Mouse (Mus musculus): ENCODE results near the gene Ftl1.

Ftl1 gene

DNA sequence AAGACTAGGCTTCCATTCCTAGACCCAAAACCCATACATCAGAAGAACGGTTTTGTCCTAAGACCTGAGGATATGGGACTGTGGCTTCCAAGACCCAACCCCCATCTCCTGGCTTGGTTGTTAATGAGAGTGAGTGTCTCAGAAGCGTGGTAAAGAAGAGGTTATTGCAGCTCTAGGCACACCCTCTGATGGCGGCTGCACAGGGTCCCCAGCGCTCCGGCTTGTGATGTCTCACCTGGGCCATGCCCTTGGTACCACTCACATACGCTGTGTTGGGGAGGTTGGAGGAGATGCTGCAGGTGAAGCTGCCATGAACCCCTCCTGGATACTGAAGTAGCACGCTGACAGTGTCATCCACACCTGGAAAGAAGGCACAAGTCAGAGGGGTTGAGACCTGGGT, 19.1 kb upstream of the Ftl1 start:
- in situ Hi-C loops (cut with MboI; ENCODE audit: unreplicated experiment in 2 of 2) = loop anchor here (5.0 kb wide), 3 partner anchors 39 to 84 kb away; partner anchors contain the start of genes Plekha4 (in 1 of the 2) and Ppp1r15a (in 1 of the 2)

DNA sequence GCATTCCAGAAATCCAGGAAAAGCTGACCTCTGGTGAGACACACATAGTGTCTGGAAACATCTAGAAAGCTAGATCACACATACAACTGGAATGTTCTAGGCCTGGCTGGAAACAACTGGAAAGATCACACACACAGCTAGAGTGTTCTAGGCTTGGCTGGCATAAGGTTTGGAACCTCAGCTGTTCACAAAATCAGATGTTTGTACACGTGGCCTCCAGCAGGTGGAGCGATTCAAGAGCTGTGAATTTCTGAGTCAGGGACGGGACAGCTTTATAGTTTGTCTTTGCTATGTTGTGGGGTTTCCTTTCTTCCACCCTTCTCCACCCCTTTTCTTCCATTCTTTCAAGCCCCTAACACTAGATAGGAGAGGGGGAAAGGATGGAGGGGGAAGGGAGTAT, 17.3 kb upstream of the Ftl1 start:
- in situ Hi-C loops (cut with MboI; ENCODE audit: unreplicated experiment in 2 of 2) = loop anchor here (5.0 kb wide), 3 partner anchors 40 to 85 kb away; partner anchors contain the start of genes Plekha4 (in 1 of the 2) and Ppp1r15a (in 1 of the 2)

DNA sequence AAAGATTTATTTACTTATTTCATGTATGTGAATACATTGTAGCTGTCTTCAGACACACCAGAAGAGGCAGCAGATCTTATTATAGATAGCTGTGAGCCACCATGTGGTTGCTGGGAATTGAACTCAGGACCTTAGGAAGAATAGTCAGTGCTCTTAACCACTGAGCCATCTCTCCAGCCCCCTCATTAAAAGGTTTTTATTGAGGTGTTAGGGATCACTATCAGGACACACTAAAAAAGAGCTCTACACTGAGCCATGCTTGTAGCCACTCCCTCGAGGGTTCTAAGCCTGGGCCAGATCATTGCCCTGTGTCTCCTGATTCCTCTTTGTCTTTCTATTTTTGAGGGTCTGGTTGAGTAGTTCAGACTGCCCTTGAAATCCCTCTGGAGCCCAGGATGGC, 16.8 kb upstream of the Ftl1 start:
- in situ Hi-C loops (cut with MboI; ENCODE audit: unreplicated experiment in 2 of 2) = loop anchor here (5.0 kb wide), 3 partner anchors 41 to 86 kb away; partner anchors contain the start of genes Plekha4 (in 1 of the 2) and Ppp1r15a (in 1 of the 2)

DNA sequence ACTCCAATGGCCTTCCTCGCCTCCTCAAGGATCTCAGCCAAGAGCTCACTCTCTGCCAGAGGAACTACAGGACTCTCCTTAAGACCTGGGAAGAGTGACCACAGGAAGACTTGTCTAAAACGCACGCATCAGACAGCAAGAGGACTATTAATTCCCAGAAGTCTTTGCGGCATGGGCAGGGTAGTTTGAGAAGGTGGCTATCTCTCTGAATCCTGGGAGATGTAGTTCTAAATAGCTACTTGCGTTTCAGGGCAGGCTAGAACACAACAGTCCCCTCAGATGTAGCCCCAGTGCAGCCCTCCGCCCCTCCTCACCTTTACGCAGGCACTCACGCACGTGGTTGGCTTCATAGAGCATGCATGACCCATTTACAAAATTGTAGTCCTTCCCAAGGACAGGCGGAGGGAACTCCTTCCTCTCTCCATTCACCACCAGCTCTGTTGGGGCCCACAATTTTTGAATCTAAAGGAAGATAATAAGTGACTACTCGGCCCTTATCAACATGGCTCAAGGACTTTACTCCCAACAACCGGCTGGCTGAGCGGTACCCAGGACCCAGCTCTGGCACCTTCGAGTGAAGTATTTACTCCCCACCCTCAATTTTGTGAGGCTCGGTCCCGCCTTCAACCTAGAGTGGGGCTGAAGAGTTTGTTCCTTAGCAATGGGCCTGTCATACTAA, 15.7 kb upstream of the Ftl1 start:
- in situ Hi-C loops (cut with MboI; ENCODE audit: unreplicated experiment in 2 of 2) = loop anchor here (5.0 kb wide), 3 partner anchors 42 to 87 kb away; partner anchors contain the start of genes Plekha4 (in 1 of the 2) and Ppp1r15a (in 1 of the 2)

DNA sequence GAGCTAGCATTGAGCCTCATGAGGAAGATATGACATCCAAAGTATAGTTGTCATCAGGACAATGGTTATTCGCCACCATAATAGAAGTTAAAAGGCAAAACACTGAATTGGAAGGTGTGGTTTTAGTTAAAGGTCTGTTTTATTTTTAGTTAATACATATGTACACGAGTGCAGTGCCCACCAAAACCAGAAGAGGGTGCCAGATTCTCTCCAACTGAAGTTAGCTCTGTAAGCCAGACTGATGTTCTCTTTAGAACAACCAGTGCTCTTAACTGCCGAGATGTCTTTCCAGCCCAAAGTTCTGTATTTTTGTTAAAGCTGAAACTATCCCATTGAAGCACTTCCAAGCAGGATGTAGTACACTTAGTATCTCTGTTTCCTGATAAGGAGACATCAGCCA, 11.2 kb upstream of the Ftl1 start:
- in situ Hi-C loops (cut with MboI; ENCODE audit: unreplicated experiment in 2 of 2) = loop anchor here in 1 of 2 experiments (25.0 kb wide), 1 partner anchor 216 kb away; the partner anchor contains the start of genes Car11, Ntn5 and Sec1

DNA sequence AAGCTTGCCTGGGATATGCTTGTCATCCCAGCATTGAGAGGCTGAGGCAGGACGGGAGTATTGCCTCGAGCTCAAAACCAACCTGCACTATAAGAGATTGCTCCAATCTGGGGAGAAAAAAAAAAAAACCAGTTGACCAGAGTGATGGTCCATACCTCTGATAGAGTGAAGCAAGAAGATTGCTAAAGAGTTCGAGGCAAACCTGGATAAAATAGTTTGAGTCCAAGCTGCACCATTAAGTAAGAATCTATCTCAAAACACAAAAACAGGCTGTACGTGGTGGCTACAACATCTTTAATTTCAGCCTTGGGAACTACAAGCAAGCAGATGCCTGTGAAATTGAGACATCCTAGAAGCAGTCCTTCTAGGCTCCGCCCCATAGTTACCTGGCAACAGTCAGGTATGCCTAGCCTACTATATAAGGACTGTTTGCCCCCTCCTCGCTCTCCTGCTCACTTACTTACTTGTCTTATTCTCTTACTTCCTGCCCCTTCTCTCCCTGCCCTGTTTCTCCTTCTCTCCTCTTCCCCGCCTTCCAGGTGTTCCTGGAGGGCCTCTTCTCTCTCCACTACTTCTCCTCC, 7.5 kb upstream of the Ftl1 start:
- in situ Hi-C loops (cut with MboI; ENCODE audit: unreplicated experiment in 2 of 2) = loop anchor here in 1 of 2 experiments (25.0 kb wide), 1 partner anchor 220 kb away; the partner anchor contains the start of genes Car11, Ntn5 and Sec1

DNA sequence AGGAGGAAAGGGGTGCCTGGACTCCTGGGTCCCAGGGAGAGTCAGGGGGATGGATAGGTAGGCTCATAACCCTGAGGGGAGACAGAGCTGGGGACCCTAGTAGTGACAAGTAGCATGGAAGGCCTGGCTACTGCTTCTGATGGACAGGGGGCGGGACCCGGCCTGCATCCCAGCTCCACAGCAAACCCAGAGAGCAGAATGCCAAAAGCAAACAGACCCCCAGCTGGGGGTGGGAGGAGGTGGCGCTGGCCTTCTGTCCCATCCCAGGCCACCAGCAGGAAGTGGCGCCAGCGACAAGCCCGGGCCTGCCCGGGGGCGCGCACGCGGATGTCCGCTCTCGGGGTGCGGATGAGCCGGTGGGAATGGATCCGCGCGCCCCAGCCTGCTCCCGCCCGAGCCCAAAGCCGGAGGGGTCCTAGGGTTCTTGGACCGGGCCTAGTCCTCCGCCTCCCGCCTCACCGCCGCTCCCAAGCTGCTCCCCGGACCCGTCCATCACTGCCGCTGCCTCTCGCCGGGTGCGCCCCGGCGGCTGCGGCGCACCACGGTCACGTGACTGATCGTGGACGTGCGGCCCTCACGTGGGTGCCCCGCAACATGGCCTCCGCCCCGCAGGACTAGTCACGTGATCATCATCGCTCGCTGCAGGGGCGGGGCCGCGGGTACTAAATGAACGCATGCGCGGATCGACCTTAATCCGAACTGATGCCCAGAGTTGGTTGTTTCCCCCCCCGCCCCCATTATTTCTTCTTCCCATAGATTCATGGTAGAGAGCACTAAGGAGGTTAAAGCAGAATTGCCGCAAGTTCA, 6.8 kb upstream of the Ftl1 start, which contains the start of gene Bax:
Gene Bax, minus strand, starts transcription at position 616 of the 807 bp plus-strand sequence.
- in situ Hi-C loops (cut with MboI; ENCODE audit: unreplicated experiment in 2 of 2) = loop anchor here in 1 of 2 experiments (25.0 kb wide), 1 partner anchor 221 kb away; the partner anchor contains the start of genes Car11, Ntn5 and Sec1

DNA sequence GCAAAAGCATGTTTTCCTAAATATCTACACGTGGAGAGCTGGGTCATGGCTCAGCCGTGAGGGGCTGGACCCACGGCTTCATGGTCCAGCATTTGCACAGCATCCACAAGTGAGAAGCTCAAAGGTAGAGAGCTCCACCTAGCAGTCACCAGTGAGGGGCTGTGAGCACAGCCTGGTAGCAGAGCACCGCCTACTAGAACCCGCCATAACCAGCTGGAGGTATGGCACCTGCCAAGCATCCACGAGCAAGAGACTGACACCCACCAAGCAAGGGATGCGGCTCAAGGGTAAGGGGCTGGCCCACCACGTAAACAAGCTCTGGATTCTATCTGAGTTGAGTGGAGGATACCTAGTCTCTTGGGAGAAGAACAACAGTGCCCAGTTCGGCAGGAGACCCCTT, 5.9 kb upstream of the Ftl1 start:
- in situ Hi-C loops (cut with MboI; ENCODE audit: unreplicated experiment in 2 of 2) = loop anchor here in 1 of 2 experiments (25.0 kb wide), 1 partner anchor 222 kb away; the partner anchor contains the start of genes Car11, Ntn5 and Sec1

DNA sequence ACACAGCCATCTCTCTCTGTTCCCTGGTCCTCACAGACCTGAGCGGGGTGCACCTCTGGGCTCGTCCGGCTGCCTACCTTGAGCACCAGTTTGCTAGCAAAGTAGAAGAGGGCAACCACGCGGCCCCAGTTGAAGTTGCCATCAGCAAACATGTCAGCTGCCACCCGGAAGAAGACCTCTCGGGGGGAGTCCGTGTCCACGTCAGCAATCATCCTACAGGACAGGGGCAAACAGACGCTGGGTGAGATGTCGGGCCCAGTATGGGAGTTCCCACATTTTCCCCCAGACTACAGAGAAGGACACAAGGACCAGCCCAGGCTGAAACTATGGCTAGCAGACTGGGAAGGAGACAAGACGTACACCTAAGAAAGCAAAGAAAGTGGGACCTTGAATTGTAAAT, 5.4 kb upstream of the Ftl1 start:
- in situ Hi-C loops (cut with MboI; ENCODE audit: unreplicated experiment in 2 of 2) = loop anchor here in 1 of 2 experiments (25.0 kb wide), 1 partner anchor 222 kb away; the partner anchor contains the start of genes Car11, Ntn5 and Sec1

DNA sequence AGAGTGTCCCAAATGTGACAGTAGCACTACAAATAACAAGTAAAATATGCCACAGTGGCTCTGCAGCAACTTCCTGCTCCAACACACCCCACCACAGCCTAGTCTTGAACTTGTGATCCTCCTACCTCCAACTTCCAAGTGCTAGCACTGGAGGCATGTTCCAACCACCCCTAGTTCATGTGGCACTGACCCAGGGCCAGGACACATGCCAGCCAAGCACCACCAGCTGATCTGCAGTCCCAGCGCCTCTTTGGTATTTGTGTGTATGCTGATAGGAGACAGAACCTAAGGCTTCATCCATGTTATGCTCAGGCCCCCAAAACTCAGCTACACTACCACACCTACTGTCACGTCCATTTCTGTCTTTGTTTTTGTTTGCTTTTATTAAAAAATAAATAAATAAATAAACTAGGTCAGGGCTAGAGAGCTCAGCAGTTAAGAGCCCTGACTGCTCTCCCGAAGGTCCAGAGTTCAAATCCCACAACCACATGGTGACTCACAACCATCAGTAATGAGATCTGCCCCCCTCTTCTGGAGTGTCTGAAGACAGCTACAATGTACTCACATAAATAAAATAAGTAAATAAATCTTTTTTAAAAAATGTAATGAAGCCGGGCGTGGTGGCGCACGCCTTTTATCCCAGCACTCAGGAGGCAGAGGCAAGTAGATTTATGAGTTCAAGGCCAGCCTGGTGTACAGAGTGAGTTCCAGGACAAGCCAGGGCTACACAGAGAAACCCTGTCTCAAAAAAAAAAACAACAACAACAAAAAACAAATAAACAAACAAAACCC, 4.5 kb upstream of the Ftl1 start:
- in situ Hi-C loops (cut with MboI; ENCODE audit: unreplicated experiment in 2 of 2) = loop anchor here in 1 of 2 experiments (25.0 kb wide), 1 partner anchor 223 kb away; the partner anchor contains the start of genes Car11, Ntn5 and Sec1

DNA sequence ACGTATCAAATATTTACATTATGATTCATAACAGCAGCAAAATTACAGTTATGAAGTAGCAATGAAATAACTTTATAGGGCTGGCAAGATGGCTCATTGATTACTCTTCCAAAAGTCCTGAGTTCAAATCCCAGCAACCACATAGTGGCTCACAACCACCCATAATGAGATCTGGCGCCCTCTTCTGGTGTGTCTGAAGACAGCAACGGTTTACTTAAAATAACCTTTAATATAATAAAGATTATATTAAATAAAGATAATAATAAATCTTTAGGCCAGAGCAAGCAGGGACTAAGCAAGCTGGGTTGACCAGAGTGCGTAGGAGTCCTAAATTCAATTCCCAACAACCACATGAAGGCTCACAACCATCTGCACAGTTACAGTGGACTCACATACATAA, 3.2 kb upstream of the Ftl1 start:
- in situ Hi-C loops (cut with MboI; ENCODE audit: unreplicated experiment in 2 of 2) = loop anchor here in 1 of 2 experiments (25.0 kb wide), 1 partner anchor 224 kb away; the partner anchor contains the start of genes Car11, Ntn5 and Sec1

DNA sequence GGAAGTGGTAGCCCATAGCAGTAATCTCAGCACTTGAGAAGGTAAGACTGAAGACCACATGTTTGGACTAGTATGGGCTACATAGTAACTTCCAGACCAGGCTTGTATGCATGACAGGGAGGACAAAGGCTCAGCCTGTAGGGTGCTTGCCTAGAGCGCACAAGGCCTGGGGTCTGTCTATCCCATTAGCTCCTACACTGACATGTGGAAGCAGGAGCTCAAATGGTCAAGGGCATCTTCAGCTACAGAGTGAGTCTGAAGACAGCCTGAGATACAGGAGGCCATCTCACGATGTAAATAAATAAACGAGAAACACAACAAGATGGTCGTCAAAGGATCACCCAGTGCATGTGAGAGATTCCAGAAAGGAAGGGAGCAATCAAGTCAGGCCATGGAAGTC, 2.6 kb upstream of the Ftl1 start:
- in situ Hi-C loops (cut with MboI; ENCODE audit: unreplicated experiment in 2 of 2) = loop anchor here in 1 of 2 experiments (25.0 kb wide), 1 partner anchor 225 kb away; the partner anchor contains the start of genes Car11, Ntn5 and Sec1

DNA sequence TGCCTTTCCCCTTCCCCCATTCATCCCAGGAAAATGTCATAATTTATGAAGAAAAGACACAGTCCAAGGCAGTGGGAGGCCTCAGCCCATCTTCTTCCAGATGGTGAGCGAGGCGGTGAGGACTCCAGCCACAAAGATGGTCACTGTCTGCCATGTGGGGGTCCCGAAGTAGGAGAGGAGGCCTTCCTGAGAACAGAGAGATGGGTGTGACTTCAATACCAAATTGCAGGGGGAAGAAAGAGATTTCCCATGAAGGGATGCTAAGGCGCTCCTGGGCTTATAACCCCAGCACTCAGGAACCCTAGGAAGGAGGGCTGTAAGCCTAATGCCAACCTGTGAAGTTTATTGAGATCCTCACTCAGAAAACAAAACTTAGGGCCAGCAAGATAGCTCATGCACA, 2.1 kb upstream of the Ftl1 start:
- in situ Hi-C loops (cut with MboI; ENCODE audit: unreplicated experiment in 2 of 2) = loop anchor here in 1 of 2 experiments (25.0 kb wide), 1 partner anchor 226 kb away; the partner anchor contains the start of genes Car11, Ntn5 and Sec1

DNA sequence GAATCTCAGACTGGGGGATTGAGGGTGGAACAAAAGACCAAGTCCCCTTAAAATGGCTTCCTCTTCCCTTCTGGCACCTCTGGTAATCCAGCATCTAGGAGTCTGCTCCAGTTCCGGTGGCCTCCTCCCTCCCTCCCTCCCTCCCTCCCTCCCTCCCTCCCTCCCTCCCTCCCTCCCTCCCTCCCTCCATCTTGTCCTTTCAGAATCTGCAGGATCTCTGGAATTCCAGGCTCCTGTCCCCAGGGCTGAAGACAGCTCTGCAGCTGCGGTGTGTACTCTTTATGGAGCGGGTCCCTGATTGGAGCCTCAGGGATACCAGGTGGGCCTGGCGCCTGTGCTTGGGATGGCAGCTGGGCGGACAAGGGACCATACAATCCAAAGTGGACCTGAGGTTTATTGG, 1.6 kb upstream of the Ftl1 start:
- in situ Hi-C loops (cut with MboI; ENCODE audit: unreplicated experiment in 2 of 2) = loop anchor here in 1 of 2 experiments (25.0 kb wide), 1 partner anchor 226 kb away; the partner anchor contains the start of genes Car11, Ntn5 and Sec1

DNA sequence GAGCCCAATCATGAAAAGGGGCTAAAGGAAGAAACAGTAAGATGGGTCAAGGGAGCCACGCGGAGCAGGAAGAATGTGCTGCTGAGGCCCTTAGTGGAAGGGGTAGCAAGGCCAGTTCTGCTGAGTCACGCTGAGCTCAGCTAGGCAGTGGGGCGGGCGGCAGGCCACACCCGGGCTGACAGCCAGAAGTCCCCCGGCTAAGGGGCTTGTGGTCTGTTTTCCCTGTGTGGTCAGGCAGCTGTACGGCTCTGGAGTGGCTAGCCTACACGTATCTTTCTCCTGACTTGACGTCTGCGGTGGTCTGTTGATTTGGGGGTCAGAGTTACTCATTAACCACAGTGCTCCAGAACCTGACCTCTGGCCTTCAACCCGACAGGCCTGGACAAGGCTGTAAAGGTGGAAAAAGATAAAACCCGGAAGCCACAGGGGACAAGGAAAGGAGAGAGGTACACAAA, 1.2 kb upstream of the Ftl1 start:
- in situ Hi-C loops (cut with MboI; ENCODE audit: unreplicated experiment in 2 of 2) = loop anchor here in 1 of 2 experiments (25.0 kb wide), 1 partner anchor 226 kb away; the partner anchor contains the start of genes Car11, Ntn5 and Sec1

DNA sequence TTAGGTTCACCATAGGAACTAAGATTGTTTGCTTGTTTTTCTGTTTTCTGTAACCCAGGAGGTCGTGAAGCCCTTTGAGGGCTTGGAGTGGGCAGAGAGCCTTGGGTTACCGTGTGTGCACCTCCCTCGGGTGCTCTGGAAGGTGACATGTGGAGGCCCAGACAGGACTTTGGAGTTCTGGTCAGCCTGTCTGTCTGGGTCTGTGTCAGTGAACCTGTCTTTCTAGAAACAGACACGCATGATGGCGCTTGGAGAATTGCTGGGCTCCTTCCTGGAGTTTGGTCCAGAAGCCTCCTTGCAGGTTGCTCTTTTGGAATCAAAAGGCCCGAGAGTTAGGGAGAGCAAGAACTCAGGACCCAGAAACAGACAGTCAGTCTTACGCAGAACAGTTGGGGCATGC, 693 bp upstream of the Ftl1 start:
- in situ Hi-C loops (cut with MboI; ENCODE audit: unreplicated experiment in 2 of 2) = loop anchor here in 1 of 2 experiments (25.0 kb wide), 1 partner anchor 227 kb away; the partner anchor contains the start of genes Car11, Ntn5 and Sec1

DNA sequence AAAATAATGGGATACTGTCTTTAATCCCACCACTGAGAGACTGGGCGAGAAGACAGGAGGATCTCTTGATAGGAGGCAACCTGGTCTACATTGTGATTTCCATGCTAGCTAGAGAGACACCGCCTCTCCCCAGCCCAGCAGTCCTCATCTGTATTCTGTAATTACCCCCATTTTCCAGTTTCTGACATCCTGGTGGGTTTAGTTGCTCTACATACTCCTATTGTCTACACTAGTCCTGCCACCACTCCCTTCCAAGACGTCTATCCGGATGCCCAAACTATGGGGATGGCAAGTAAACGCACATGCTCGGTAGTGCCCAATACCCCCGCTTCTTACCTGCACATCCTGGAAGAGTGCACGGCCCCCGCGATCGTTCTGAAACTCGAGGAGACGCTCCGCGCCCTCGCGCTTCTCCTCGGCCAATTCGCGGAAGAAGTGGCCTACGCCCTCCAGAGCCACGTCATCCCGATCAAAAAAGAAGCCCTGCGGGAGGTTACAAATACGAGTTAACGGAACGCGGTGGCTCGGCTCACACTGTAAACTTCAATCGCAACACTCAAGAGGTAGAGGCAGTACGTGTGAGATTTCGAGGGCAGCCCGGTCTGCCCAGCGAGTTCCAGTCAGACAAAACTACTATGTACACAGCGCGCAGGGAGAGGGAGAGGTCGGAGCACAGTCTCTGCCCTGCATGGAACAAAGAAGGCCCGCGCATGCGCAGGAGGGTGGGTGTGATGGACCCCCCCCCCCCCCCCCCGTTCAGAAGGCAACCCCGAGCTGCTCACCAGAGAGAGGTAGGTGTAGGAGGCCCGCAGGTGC, 728 bp downstream of the Ftl1 start:
- in situ Hi-C loops (cut with MboI; ENCODE audit: unreplicated experiment in 2 of 2) = loop anchor here (10.0 to 25.0 kb wide), 2 partner anchors 228 to 236 kb away; partner anchors contain the start of genes Car11 (in 2 of the 2), Sec1 (in 2 of the 2) and Ntn5 (in 1 of the 2)
